In the genomic region with DNA sequence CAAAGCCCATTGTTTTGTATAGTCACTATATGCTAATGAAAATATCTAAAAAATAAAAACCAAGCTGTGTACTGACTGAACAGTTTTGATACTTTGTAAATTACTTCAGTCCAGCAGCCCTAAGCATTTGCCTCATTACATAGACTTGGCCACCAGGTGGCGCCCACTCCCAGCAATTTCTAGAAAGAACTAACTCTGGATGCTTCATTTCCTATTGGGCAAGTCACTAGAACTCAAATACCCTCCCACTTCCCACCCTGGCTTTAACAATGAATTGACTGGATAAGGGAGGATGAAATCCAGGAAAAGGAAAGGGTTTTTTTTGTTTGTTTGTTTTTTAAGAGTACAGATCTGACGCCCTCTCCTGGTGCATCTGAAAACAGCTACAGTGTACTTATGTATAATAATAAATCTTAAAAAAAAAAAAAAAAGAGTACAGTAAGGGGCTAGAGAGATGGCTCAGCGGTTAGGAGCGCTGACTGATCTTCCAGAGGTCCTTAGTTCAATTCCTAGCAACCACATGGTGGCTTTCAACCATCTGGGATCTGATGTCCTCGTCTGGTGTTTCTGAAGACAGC, we compare ENCODE assay signal across 8 mouse cellular contexts. TPM values are rescaled to one million over a fixed set of nuclear protein-coding genes. Genes with fewer than 3 reads are reported as not detected.
A peak's percentile ranks its signal among the peaks of the same experiment; 100 is the strongest.
DNase-seq lines count a peak whose midpoint lies in the region; ATAC-seq lines count a peak whose summit lies in the region.

No protein-coding gene starts in this region.

- 0 out of 2 replicates have a peak, but pooled peaks have one; percentile 47 for ATAC-seq in embryonic facial prominence, embryonic 12.5 days (ENCODE audit: insufficient number of reproducible peaks, insufficient read depth, low FRiP score, low TSS enrichment)
- no peak for ATAC-seq in liver, embryonic 13.5 days (ENCODE audit: low read depth)
- peak; percentile 48 for ATAC-seq in neural tube, embryonic 12.5 days (ENCODE audit: low FRiP score, low read depth)
- peak; percentile 60; the same call in 1 of the 2 replicates for ATAC-seq in stomach, embryonic 16.5 days (ENCODE audit: insufficient read depth, low FRiP score)

- H3K4me1 ChIP-seq in embryonic facial prominence, embryonic 12.5 days = no peaks in the 10 kb centered on the region
- H3K4me1 ChIP-seq in liver, embryonic 13.5 days (replicated peaks) = no peaks in the 10 kb centered on the region
- no peaks in the 10 kb centered on the region for H3K4me1 ChIP-seq in neural tube, embryonic 12.5 days
- no peaks in the 10 kb centered on the region for H3K4me1 ChIP-seq in stomach, embryonic 16.5 days (ENCODE audit: control insufficient read depth, insufficient read depth, low read length)

- peak; percentile 90 for DNase-seq in CD4-positive, CD25-positive, alpha-beta regulatory T cell, adult 2 months (ENCODE audit: low read depth, low spot score)
- peak; percentile 42 to 65 for DNase-seq in adrenal gland, postnatal 4 days (ENCODE audit: low spot score in 2 of 2)
- peak; percentile 69 to 86 for DNase-seq in heart, adult 9 months (ENCODE audit: low spot score in 2 of 2)
- DNase-seq in kidney, postnatal 10 days = peak; percentile 93
- DNase-seq in liver, embryonic 13.5 days = peak; percentile 61

- no peak overlapping the region for H3K27ac ChIP-seq in embryonic facial prominence, embryonic 12.5 days
- no peak overlapping the region for H3K27ac ChIP-seq in liver, embryonic 13.5 days
- H3K27ac ChIP-seq in neural tube, embryonic 12.5 days = no peak overlapping the region
- H3K27ac ChIP-seq in stomach, embryonic 16.5 days (ENCODE audit: low read length) = no peak overlapping the region

- no peaks in the 10 kb centered on the region for H3K9me3 ChIP-seq in embryonic facial prominence, embryonic 12.5 days
- H3K9me3 ChIP-seq in liver, embryonic 13.5 days (replicated peaks) = no peaks in the 10 kb centered on the region
- H3K9me3 ChIP-seq in neural tube, embryonic 12.5 days = no peaks in the 10 kb centered on the region
- no peaks in the 10 kb centered on the region for H3K9me3 ChIP-seq in stomach, embryonic 16.5 days (replicated peaks; ENCODE audit: control insufficient read depth, low read length)

- no peak overlapping the region for H3K4me2 ChIP-seq in embryonic facial prominence, embryonic 12.5 days (replicated peaks)
- no peak overlapping the region for H3K4me2 ChIP-seq in liver, embryonic 13.5 days
- H3K4me2 ChIP-seq in neural tube, embryonic 12.5 days (replicated peaks) = no peak overlapping the region
- H3K4me2 ChIP-seq in stomach, embryonic 16.5 days (ENCODE audit: low read depth, low read length) = no peak overlapping the region

- H3K9ac ChIP-seq in embryonic facial prominence, embryonic 12.5 days = no peak overlapping the region
- no peak overlapping the region for H3K9ac ChIP-seq in liver, embryonic 13.5 days
- no peak overlapping the region for H3K9ac ChIP-seq in neural tube, embryonic 12.5 days
- H3K9ac ChIP-seq in stomach, embryonic 16.5 days (ENCODE audit: low read length) = no peak overlapping the region

- 48% methylated on average over 5 of the region's 5 CpGs for WGBS in embryonic facial prominence, embryonic 12.5 days
- WGBS in liver, embryonic 13.5 days (ENCODE audit: insufficient replicate concordance) = 32% methylated on average over 5 of the region's 5 CpGs
- WGBS in neural tube, embryonic 12.5 days = 46% methylated on average over 5 of the region's 5 CpGs
- WGBS in stomach, embryonic 16.5 days = 38% methylated on average over 5 of the region's 5 CpGs

- H3K27me3 ChIP-seq in embryonic facial prominence, embryonic 12.5 days = no peaks in the 10 kb centered on the region
- H3K27me3 ChIP-seq in liver, embryonic 13.5 days = no peaks in the 10 kb centered on the region
- H3K27me3 ChIP-seq in neural tube, embryonic 12.5 days (replicated peaks) = no peaks in the 10 kb centered on the region
- H3K27me3 ChIP-seq in stomach, embryonic 16.5 days (ENCODE audit: control insufficient read depth, insufficient read depth, low read length) = no peaks in the 10 kb centered on the region

- H3K36me3 ChIP-seq in embryonic facial prominence, embryonic 12.5 days = no peaks in the 10 kb centered on the region
- no peaks in the 10 kb centered on the region for H3K36me3 ChIP-seq in liver, embryonic 13.5 days
- no peaks in the 10 kb centered on the region for H3K36me3 ChIP-seq in neural tube, embryonic 12.5 days
- H3K36me3 ChIP-seq in stomach, embryonic 16.5 days (ENCODE audit: control insufficient read depth, insufficient read depth, low read length) = no peaks in the 10 kb centered on the region

- H3K4me3 ChIP-seq in embryonic facial prominence, embryonic 12.5 days = no peak overlapping the region
- H3K4me3 ChIP-seq in liver, embryonic 13.5 days (replicated peaks) = no peak overlapping the region
- H3K4me3 ChIP-seq in neural tube, embryonic 12.5 days = no peak overlapping the region
- no peak overlapping the region for H3K4me3 ChIP-seq in stomach, embryonic 16.5 days (replicated peaks; ENCODE audit: low read length)

RNA-seq across cellular contexts. Expression of a gene that starts 14.8 kb away (rescaled TPM):
- total RNA-seq in adrenal gland, postnatal 4 days (2021) = 10 to 100 TPM; 31.6 to 35.5 TPM
- 31.6 and 32.7 TPM in 2 replicates for polyA plus RNA-seq in embryonic facial prominence, embryonic 12.5 days (2016; fragmentation: Nextera tagmentation; extraction: Ambion mirVana)
- polyA plus RNA-seq in liver, embryonic 13.5 days (2015; fragmentation: Nextera tagmentation; extraction: Ambion mirVana) = 17.5 and 19.3 TPM in 2 replicates
- polyA plus RNA-seq in neural tube, embryonic 12.5 days (2016; fragmentation: Nextera tagmentation; extraction: Ambion mirVana) = 20.1 and 21.6 TPM in 2 replicates
- polyA plus RNA-seq in stomach, embryonic 16.5 days (2015; fragmentation: Nextera tagmentation; extraction: Ambion mirVana) = 17.0 and 18.6 TPM in 2 replicates
